Mouse (Mus musculus): ENCODE measurements around the gene Gtf2ird1. TPM values are rescaled to one million over a fixed set of nuclear protein-coding genes. Genes with fewer than 3 reads are reported as not detected.

Gene Gtf2ird1
- total and polyA plus RNA-seq, 3 experiments = 12.8 to 39.0 (median 13.1) TPM

DNA sequence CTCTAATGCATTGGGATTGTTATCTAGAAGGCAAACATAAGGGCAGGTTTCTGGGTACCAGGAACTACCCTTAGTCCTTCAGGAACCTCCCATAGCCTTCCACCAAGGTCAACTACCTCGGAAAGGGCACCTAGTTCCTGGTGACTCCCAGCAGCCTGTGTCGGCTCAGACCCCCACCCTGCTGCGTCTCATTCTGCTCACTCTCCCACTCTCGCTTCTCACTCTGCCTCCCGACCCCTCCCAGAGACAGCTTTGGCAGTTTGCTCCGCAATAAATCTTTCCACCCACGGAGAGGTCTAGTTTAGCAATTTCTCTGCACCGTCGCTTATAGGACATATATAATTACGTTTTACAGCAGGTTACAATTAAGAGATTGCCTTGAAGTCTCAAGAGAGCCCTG lies 31.5 kb upstream of the Gtf2ird1 start:
- H3K4me2 ChIP-seq (ENCODE audit: insufficient read depth, low read depth, poor library complexity, severe bottlenecking) = no peak overlapping the region
- H3K27me3 ChIP-seq (replicated peaks) = no peaks in the 10 kb centered on the region
- dilution Hi-C loops (cut with MboI; ENCODE audit: extremely low pct_ligation_motif_present, extremely low pct_unique_long_range_greater_than_20kb, low sequenced_read_pairs) = no loop called here
- no peak for TF ChIP-seq USF1 (IDR thresholded peaks at IDR 0.05; ENCODE audit: low read depth, low read length)
- no peak overlapping the region for H3K4me3 ChIP-seq (replicated peaks in 1 of 3; ENCODE audit: low read depth in 2 of 3, low read length in 2 of 3, poor library complexity in 1 of 3)
- no peaks in the 10 kb centered on the region for H3K79me2 ChIP-seq (replicated peaks; ENCODE audit: control insufficient read depth, extremely low read depth, insufficient read depth, poor library complexity, severe bottlenecking)
- H3K27ac ChIP-seq (ENCODE audit: insufficient read depth, low read depth) = no peak overlapping the region
- DNase-seq (ENCODE audit: extremely low read depth) = no peak
- H3K4me1 ChIP-seq (ENCODE audit: control insufficient read depth in 1 of 2, insufficient read depth in 2 of 2) = peaks cover 20 to 40% of the 10 kb centered on the region in 2 experiments
- in situ Hi-C loops (cut with MboI; ENCODE audit: low pct_ligation_motif_present, low pct_unique_long_range_greater_than_20kb, low sequenced_read_pairs) = no loop called here
- H3K9me3 ChIP-seq (replicated peaks; ENCODE audit: low read length) = no peaks in the 10 kb centered on the region
- H3K36me3 ChIP-seq (replicated peaks in 1 of 2; ENCODE audit: control insufficient read depth in 1 of 2, insufficient read depth in 1 of 2, low read length in 1 of 2) = peaks cover 0 to 29% of the 10 kb centered on the region in 2 experiments
- no peak overlapping the region for H3K9ac ChIP-seq (ENCODE audit: insufficient read depth, low read depth)

DNA sequence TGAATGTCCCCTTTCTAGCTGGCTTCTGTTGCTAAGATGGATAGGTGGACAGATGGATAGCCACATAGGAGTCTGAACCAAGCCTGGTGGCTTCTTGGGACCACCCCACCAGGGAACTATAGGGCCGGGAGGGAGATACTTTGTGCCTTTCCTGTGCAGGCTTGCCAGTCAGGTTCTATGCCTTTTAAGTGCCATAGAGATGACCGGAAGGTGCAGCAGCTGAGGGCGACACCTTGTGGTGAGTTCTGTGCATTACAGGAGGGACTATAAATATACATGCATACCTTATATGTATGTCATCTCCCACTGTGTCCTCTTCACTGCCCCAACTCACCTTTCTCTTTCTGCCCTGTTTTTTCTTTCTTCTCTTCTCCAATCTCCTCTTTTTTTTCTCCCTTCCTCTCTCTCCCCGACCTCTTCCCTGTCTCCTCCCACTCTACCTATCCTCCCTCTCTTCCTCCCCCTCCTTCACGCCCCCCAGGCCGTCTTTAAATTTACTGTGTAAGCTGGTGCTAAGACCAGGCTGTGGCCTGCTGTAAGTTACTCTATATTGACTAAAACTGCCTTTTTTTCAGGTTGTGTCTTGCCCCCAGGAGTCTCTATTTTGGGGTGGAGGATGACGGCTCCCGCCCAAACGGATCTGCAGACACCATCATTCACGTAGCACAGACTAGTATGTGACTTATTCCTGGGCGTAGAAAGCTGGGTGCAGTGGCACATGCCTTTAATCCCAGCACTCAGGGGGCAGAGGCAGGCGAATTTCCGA lies 29.6 kb upstream of the Gtf2ird1 start:
- no peak overlapping the region for H3K27ac ChIP-seq (ENCODE audit: insufficient read depth, low read depth)
- no peak overlapping the region for H3K9ac ChIP-seq (ENCODE audit: insufficient read depth, low read depth)
- peaks cover 0 to 24% of the 10 kb centered on the region in 2 experiments for H3K36me3 ChIP-seq (replicated peaks in 1 of 2; ENCODE audit: control insufficient read depth in 1 of 2, insufficient read depth in 1 of 2, low read length in 1 of 2)
- in situ Hi-C loops (cut with MboI; ENCODE audit: low pct_ligation_motif_present, low pct_unique_long_range_greater_than_20kb, low sequenced_read_pairs) (no loop called here), dilution Hi-C loops (cut with MboI; ENCODE audit: extremely low pct_ligation_motif_present, extremely low pct_unique_long_range_greater_than_20kb, low sequenced_read_pairs) (no loop called here)
- H3K9me3 ChIP-seq (replicated peaks; ENCODE audit: low read length) = no peaks in the 10 kb centered on the region
- peak; percentile 82 for DNase-seq (ENCODE audit: extremely low read depth)
- peaks cover 13 to 28% of the 10 kb centered on the region in 2 experiments for H3K4me1 ChIP-seq (ENCODE audit: control insufficient read depth in 1 of 2, insufficient read depth in 2 of 2)
- no peaks in the 10 kb centered on the region for H3K27me3 ChIP-seq (replicated peaks)
- H3K4me3 ChIP-seq (replicated peaks in 1 of 3; ENCODE audit: low read depth in 2 of 3, low read length in 2 of 3, poor library complexity in 1 of 3) = no peak overlapping the region
- H3K79me2 ChIP-seq (replicated peaks; ENCODE audit: control insufficient read depth, extremely low read depth, insufficient read depth, poor library complexity, severe bottlenecking) = no peaks in the 10 kb centered on the region
- H3K4me2 ChIP-seq (ENCODE audit: insufficient read depth, low read depth, poor library complexity, severe bottlenecking) = no peak overlapping the region
- TF ChIP-seq EP300 (IDR thresholded peaks at IDR 0.05; ENCODE audit: low read length) = no peak
- no peak for TF ChIP-seq ZKSCAN1 (IDR thresholded peaks at IDR 0.05; ENCODE audit: borderline replicate concordance, low read depth, low read length)
- no peak for TF ChIP-seq CHD2 (IDR thresholded peaks at IDR 0.05; ENCODE audit: low read length)
- no peak for TF ChIP-seq MAZ (IDR thresholded peaks at IDR 0.05; ENCODE audit: low read depth, low read length)
- TF ChIP-seq RAD21 (IDR thresholded peaks at IDR 0.05; ENCODE audit: low read depth, low read length) = peak; percentile 90
- TF ChIP-seq ZMIZ1 (IDR thresholded peaks at IDR 0.05; ENCODE audit: low read depth, low read length) = no peak
- TF ChIP-seq POLR2A (IDR thresholded peaks at IDR 0.05; ENCODE audit: low read depth, low read length) = no peak
- TF ChIP-seq NRF1 (IDR thresholded peaks at IDR 0.05; ENCODE audit: low read depth, low read length) = no peak
- no peak for TF ChIP-seq MAX (IDR thresholded peaks at IDR 0.05; ENCODE audit: low read length)
- no peak for TF ChIP-seq JUN (IDR thresholded peaks at IDR 0.05; ENCODE audit: insufficient read depth, low read depth, low read length)
- peak; percentile 73 for TF ChIP-seq ZC3H11A (IDR thresholded peaks at IDR 0.05; ENCODE audit: low read depth, low read length)
- no peak for TF ChIP-seq RCOR1 (conservative IDR thresholded peaks at IDR 0.05; ENCODE audit: low read depth, low read length)
- peak; percentile 25; the same call in 1 of the 2 replicates for TF ChIP-seq BHLHE40 (IDR thresholded peaks at IDR 0.05; ENCODE audit: low read depth, low read length)
- no peak for TF ChIP-seq POLR2AphosphoS2 (IDR thresholded peaks at IDR 0.05; ENCODE audit: low read depth, low read length)
- no peak for TF ChIP-seq E2F4 (IDR thresholded peaks at IDR 0.05; ENCODE audit: insufficient replicate concordance, low read depth, low read length)
- no peak for TF ChIP-seq MAFK (IDR thresholded peaks at IDR 0.05; ENCODE audit: insufficient replicate concordance, low read length)
- 0 out of 2 replicates have a peak, but pooled peaks have one; percentile 51 for TF ChIP-seq MYC (IDR thresholded peaks at IDR 0.05; ENCODE audit: low read depth, low read length)
- TF ChIP-seq USF1 (IDR thresholded peaks at IDR 0.05; ENCODE audit: low read depth, low read length) = no peak
- TF ChIP-seq TCF12 (IDR thresholded peaks at IDR 0.05; ENCODE audit: low read depth, low read length) = peak; percentile 45; the same call in 1 of the 2 replicates
- TF ChIP-seq CTCF (conservative IDR thresholded peaks at IDR 0.05 in 1 of 2, IDR thresholded peaks at IDR 0.05 in 1 of 2; ENCODE audit: low read depth in 2 of 2, low read length in 2 of 2) = peak; percentile 96 to 99
- peak; percentile 59; the same call in 1 of the 2 replicates for TF ChIP-seq NELFE (IDR thresholded peaks at IDR 0.05; ENCODE audit: low read depth, low read length)
- 0 out of 2 replicates have a peak, but pooled peaks have one; percentile 43 for TF ChIP-seq TBP (conservative IDR thresholded peaks at IDR 0.05; ENCODE audit: low read depth, low read length)
- TF ChIP-seq GABPA (IDR thresholded peaks at IDR 0.05; ENCODE audit: insufficient replicate concordance, low read depth, low read length) = no peak
- no peak for TF ChIP-seq UBTF (IDR thresholded peaks at IDR 0.05; ENCODE audit: low read depth, low read length)
- no peak for TF ChIP-seq CHD1 (IDR thresholded peaks at IDR 0.05; ENCODE audit: low read depth, low read length)
- TF ChIP-seq JUND (conservative IDR thresholded peaks at IDR 0.05; ENCODE audit: low read depth, low read length) = no peak
- TF ChIP-seq MXI1 (IDR thresholded peaks at IDR 0.05; ENCODE audit: low read depth, low read length) = no peak
- peak; percentile 60; the same call in 1 of the 2 replicates for TF ChIP-seq MEF2A (IDR thresholded peaks at IDR 0.05; ENCODE audit: borderline replicate concordance, low read depth, low read length)
- peak; percentile 34; the same call in 1 of the 2 replicates for TF ChIP-seq IRF4 (IDR thresholded peaks at IDR 0.05; ENCODE audit: low read depth, low read length)
- no peak for TF ChIP-seq ETS1 (conservative IDR thresholded peaks at IDR 0.05; ENCODE audit: low read depth, low read length)
- TF ChIP-seq SMC3 (IDR thresholded peaks at IDR 0.05; ENCODE audit: low read depth, low read length) = peak; percentile 98
- no peak for TF ChIP-seq USF2 (conservative IDR thresholded peaks at IDR 0.05; ENCODE audit: low read depth, low read length)

Measured in CH12.LX (cell line).